Mouse (Mus musculus) MEL (cell line): ENCODE data around the gene Aak1. TPM values are rescaled to one million over a fixed set of nuclear protein-coding genes. Genes with fewer than 3 reads are reported as not detected.

ENCODE experiments used
- DNase-seq: peaks from one replicate; pipeline ENCODE4 v3.0.0; 2011; ENCODE audit warnings: low read depth, low spot score
- H3K27ac ChIP-seq: 2 replicates; pipeline ENCODE4 v1.5.1; 2012; ENCODE audit warnings: low read depth, mild to moderate bottlenecking, control low read depth, low read length, moderate library complexity; ENCODE audit not compliant: control insufficient read depth
- H3K27me3 ChIP-seq, 2 experiments: fragments of 150-350 bp in 1 of 2; sonication (generic) in 1 of 2; 2 replicates each; pipeline ENCODE4 v1.6.1; 2012; ENCODE audit warnings: low read length in 2 of 2, mild to moderate bottlenecking in 2 of 2, improper control_type of control experiment in 1 of 2, moderate library complexity in 1 of 2; ENCODE audit not compliant: insufficient read depth in 2 of 2, control insufficient read depth in 1 of 2
- H3K36me3 ChIP-seq, 2 experiments: 2 replicates each; pipeline ENCODE4 v1.6.1; 2012 to 2014; ENCODE audit warnings: low read length in 2 of 2, improper control_type of control experiment in 1 of 2, inconsistent platforms in 1 of 2, mild to moderate bottlenecking in 1 of 2; ENCODE audit not compliant: insufficient read depth in 2 of 2, control insufficient read depth in 1 of 2
- H3K4me1 ChIP-seq, 2 experiments: fragments of 150-350 bp in 1 of 2; sonication (generic) in 1 of 2; 2 replicates each; pipeline ENCODE4 v1.6.1; 2012; ENCODE audit warnings: low read length in 2 of 2, improper control_type of control experiment in 1 of 2, mild to moderate bottlenecking in 1 of 2; ENCODE audit not compliant: insufficient read depth in 2 of 2, control insufficient read depth in 1 of 2
- H3K4me3 ChIP-seq, 2 experiments: fragments of 150-350 bp in 1 of 2; sonication (generic) in 1 of 2; 2 replicates each; pipeline ENCODE4 v1.5.1; 2012; ENCODE audit warnings: low read depth in 2 of 2, low read length in 2 of 2, mild to moderate bottlenecking in 2 of 2, moderate library complexity in 2 of 2, control low read depth in 1 of 2, improper control_type of control experiment in 1 of 2; ENCODE audit not compliant: control insufficient read depth in 1 of 2, insufficient read depth in 1 of 2
- H3K79me2 ChIP-seq: 2 replicates; pipeline ENCODE4 v1.6.1; 2012; ENCODE audit warnings: mild to moderate bottlenecking, low read length, moderate library complexity; ENCODE audit not compliant: control insufficient read depth, poor library complexity, insufficient read depth
- H3K9ac ChIP-seq: 2 replicates; pipeline ENCODE4 v1.6.1; 2012; ENCODE audit warnings: low read depth, mild to moderate bottlenecking, control low read depth, low read length, moderate library complexity; ENCODE audit not compliant: control insufficient read depth, poor library complexity, severe bottlenecking
- H3K9me3 ChIP-seq: fragments of 150-350 bp; sonication (generic); replicated peaks from 2 replicates; pipeline ENCODE4 v1.6.1; 2012; ENCODE audit warnings: mild to moderate bottlenecking, low read length, improper control_type of control experiment, moderate library complexity; ENCODE audit not compliant: insufficient read depth
- BHLHE40 ChIP-seq: IDR thresholded peaks from 2 replicates; pipeline ENCODE4 v1.6.1; 2012; ENCODE audit warnings: low read depth, mild to moderate bottlenecking, inconsistent platforms, low read length, improper control_type of control experiment, borderline replicate concordance
- CHD1 ChIP-seq: IDR thresholded peaks from 2 replicates; pipeline ENCODE4 v1.6.1; 2012; ENCODE audit warnings: low read depth, mild to moderate bottlenecking, inconsistent platforms, low read length, improper control_type of control experiment
- CTCF ChIP-seq, 3 experiments: IDR thresholded peaks in 2 of 3; conservative IDR thresholded peaks in 1 of 3; 2 replicates each; pipeline ENCODE4 v1.5.1; 2011 to 2012; ENCODE audit warnings: low read length in 3 of 3, low read depth in 2 of 3, mild to moderate bottlenecking in 2 of 3, improper control_type of control experiment in 1 of 3, inconsistent platforms in 1 of 3, mixed read lengths in 1 of 3, moderate library complexity in 1 of 3; ENCODE audit not compliant: control insufficient read depth in 1 of 3, insufficient read depth in 1 of 3, poor library complexity in 1 of 3, severe bottlenecking in 1 of 3
- GATA1 ChIP-seq: IDR thresholded peaks from 2 replicates; pipeline ENCODE4 v1.6.1; 2011; ENCODE audit warnings: low read depth, low read length, improper control_type of control experiment
- JUND ChIP-seq: IDR thresholded peaks from 2 replicates; pipeline ENCODE4 v1.6.1; 2011; ENCODE audit warnings: low read depth, mild to moderate bottlenecking, improper control_type of control experiment, low read length
- KAT2A ChIP-seq: conservative IDR thresholded peaks from 2 replicates; pipeline ENCODE4 v1.6.1; 2012; ENCODE audit warnings: low read depth, low read length, improper control_type of control experiment, inconsistent platforms
- MAFK ChIP-seq: IDR thresholded peaks from 2 replicates; pipeline ENCODE4 v1.6.1; 2011; ENCODE audit warnings: low read depth, mild to moderate bottlenecking, low read length, improper control_type of control experiment, borderline replicate concordance
- MAZ ChIP-seq: IDR thresholded peaks from 2 replicates; pipeline ENCODE4 v1.6.1; 2012; ENCODE audit warnings: low read depth, mild to moderate bottlenecking, inconsistent platforms, low read length, improper control_type of control experiment
- MEF2A ChIP-seq: IDR thresholded peaks from 2 replicates; pipeline ENCODE4 v1.6.1; 2014; ENCODE audit warnings: low read depth, mild to moderate bottlenecking, inconsistent platforms, low read length, improper control_type of control experiment; ENCODE audit not compliant: poor library complexity, insufficient replicate concordance, severe bottlenecking; ENCODE audit errors: extremely low read depth
- MXI1 ChIP-seq: IDR thresholded peaks from 2 replicates; pipeline ENCODE4 v1.6.1; 2011; ENCODE audit warnings: mild to moderate bottlenecking, low read depth, low read length, improper control_type of control experiment
- MYB ChIP-seq: IDR thresholded peaks from 2 replicates; pipeline ENCODE4 v1.6.1; 2011; ENCODE audit warnings: mild to moderate bottlenecking, low read depth, low read length, improper control_type of control experiment
- NELFE ChIP-seq: IDR thresholded peaks from 2 replicates; pipeline ENCODE4 v1.6.1; 2011; ENCODE audit warnings: low read depth, low read length, improper control_type of control experiment
- NRF1 ChIP-seq: IDR thresholded peaks from 2 replicates; pipeline ENCODE4 v1.6.1; 2014; ENCODE audit warnings: low read depth, mild to moderate bottlenecking, inconsistent platforms, low read length, improper control_type of control experiment, moderate library complexity; ENCODE audit not compliant: poor library complexity, insufficient read depth, severe bottlenecking
- POLR2AphosphoS2 ChIP-seq: IDR thresholded peaks from 2 replicates; pipeline ENCODE4 v1.6.1; 2011; ENCODE audit warnings: low read length, improper control_type of control experiment
- POLR2AphosphoS5 ChIP-seq: IDR thresholded peaks from 2 replicates; pipeline ENCODE4 v1.6.1; 2012; ENCODE audit warnings: low read depth, borderline replicate concordance, mild to moderate bottlenecking, inconsistent platforms, low read length, moderate library complexity, mixed read lengths
- RAD21 ChIP-seq: IDR thresholded peaks from 2 replicates; pipeline ENCODE4 v1.6.1; 2011; ENCODE audit warnings: mild to moderate bottlenecking, low read depth, low read length, improper control_type of control experiment
- RCOR1 ChIP-seq: IDR thresholded peaks from 2 replicates; pipeline ENCODE4 v1.6.1; 2012; ENCODE audit warnings: low read depth, mild to moderate bottlenecking, inconsistent platforms, low read length, improper control_type of control experiment
- SIN3A ChIP-seq: IDR thresholded peaks from 2 replicates; pipeline ENCODE4 v1.6.1; 2012; ENCODE audit warnings: low read length, improper control_type of control experiment, inconsistent platforms
- SMC3 ChIP-seq: IDR thresholded peaks from 2 replicates; pipeline ENCODE4 v1.6.1; 2011; ENCODE audit warnings: low read depth, low read length, improper control_type of control experiment
- TBP ChIP-seq: IDR thresholded peaks from 2 replicates; pipeline ENCODE4 v1.8.0; 2011; ENCODE audit warnings: low read depth, low read length, improper control_type of control experiment
- TCF12 ChIP-seq: IDR thresholded peaks from 2 replicates; pipeline ENCODE4 v1.6.1; 2014; ENCODE audit warnings: low read depth, mild to moderate bottlenecking, inconsistent platforms, low read length, improper control_type of control experiment, moderate library complexity
- UBTF ChIP-seq: IDR thresholded peaks from 2 replicates; pipeline ENCODE4 v1.6.1; 2012; ENCODE audit warnings: low read depth, mild to moderate bottlenecking, inconsistent platforms, low read length, improper control_type of control experiment, moderate library complexity, borderline replicate concordance; ENCODE audit not compliant: insufficient read depth
- USF1 ChIP-seq: IDR thresholded peaks from 2 replicates; pipeline ENCODE4 v1.6.1; 2014; ENCODE audit warnings: low read depth, mild to moderate bottlenecking, inconsistent platforms, low read length, improper control_type of control experiment, moderate library complexity
- ZC3H11A ChIP-seq: IDR thresholded peaks from 2 replicates; pipeline ENCODE4 v1.6.1; 2012; ENCODE audit warnings: low read depth, mild to moderate bottlenecking, inconsistent platforms, low read length, improper control_type of control experiment
- ZKSCAN1 ChIP-seq: IDR thresholded peaks from 2 replicates; pipeline ENCODE4 v1.6.1; 2012; ENCODE audit warnings: low read depth, mild to moderate bottlenecking, inconsistent platforms, low read length, improper control_type of control experiment, moderate library complexity
- ZNF384 ChIP-seq: IDR thresholded peaks from 2 replicates; pipeline ENCODE4 v1.6.1; 2012; ENCODE audit warnings: low read depth, mild to moderate bottlenecking, inconsistent platforms, low read length, improper control_type of control experiment
- polyA plus RNA-seq, 2 experiments: library from polyadenylated mRNA; stranded (reverse) in 1 of 2; unstranded in 1 of 2; fragments of >175 nt in 1 of 2; fragments of >200 nt in 1 of 2; gene quantifications; 2 replicates each; pipeline versions ENCODE4 v1.2.1 to v1.2.4; 2012; ENCODE audit warnings: low replicate concordance in 2 of 2, low read depth in 1 of 2; ENCODE audit not compliant: insufficient read length in 2 of 2, insufficient read depth in 1 of 2, missing spikeins in 1 of 2
- total RNA-seq: library from RNA; depleted of rRNA; stranded (reverse); fragments of 300-350 nt; gene quantifications from 2 replicates; pipeline ENCODE4 v1.2.3, GENCODE M21; 2012

The Aak1 gene
- total and polyA plus RNA-seq, 3 experiments = 6.4 to 353 (median 25.4) TPM

- no peak for DNase-seq
- H3K4me1 ChIP-seq = peaks cover 9 to 15% of the 10 kb centered on the region in 2 experiments; a peak in 3 of 4 replicates
- no peaks in the 10 kb centered on the region for H3K79me2 ChIP-seq
- H3K27ac ChIP-seq = peak overlapping the region; percentile 62; the same call in 1 of the 2 replicates
- H3K4me3 ChIP-seq = peak overlapping the region in 1 of 2 experiments; percentile 49; a peak in 1 of 4 replicates
- TF ChIP-seq MEF2A (no peak), MAZ (no peak), TCF12 (no peak), NRF1 (no peak), POLR2AphosphoS5 (no peak), ZKSCAN1 (no peak), ZNF384 (no peak), GATA1 (no peak), SIN3A (no peak), MAFK (no peak), BHLHE40 (no peak), SMC3 (peak; percentile 48), USF1 (no peak), ZC3H11A (no peak; the same call in 1 of the 2 replicates), CHD1 (no peak), MXI1 (no peak), RCOR1 (no peak), CTCF (IDR thresholded peaks at IDR 0.05 in 2 of 3, conservative IDR thresholded peaks at IDR 0.05 in 1 of 3; ENCODE audit: control insufficient read depth in 1 of 3, insufficient read depth in 1 of 3, low read depth in 2 of 3, low read length in 3 of 3, poor library complexity in 1 of 3, severe bottlenecking in 1 of 3) (peak; percentile 20 to 49 (median 37); a peak in 5 of 6 replicates), TBP (no peak), JUND (no peak), POLR2AphosphoS2 (no peak), MYB (no peak), UBTF (no peak), NELFE (no peak), KAT2A (no peak), RAD21 (peak; percentile 40)
- no peaks in the 10 kb centered on the region for H3K27me3 ChIP-seq
- no peaks in the 10 kb centered on the region; a peak in 2 of 4 replicates for H3K36me3 ChIP-seq
- H3K9ac ChIP-seq = peak overlapping the region; percentile 27
- no peaks in the 10 kb centered on the region for H3K9me3 ChIP-seq
Measured at GRCm38 (mm10) chr6:86813341-86813740, 36.0 kb upstream of the Aak1 start.
